Mouse (Mus musculus) embryo, embryonic 11 days (tissue): ENCODE results near the gene Tekt3.

Experiments
- DNase-seq: peaks from one replicate; pipeline ENCODE4 v3.0.0-alpha.2; 2015

The Tekt3 gene

DNA sequence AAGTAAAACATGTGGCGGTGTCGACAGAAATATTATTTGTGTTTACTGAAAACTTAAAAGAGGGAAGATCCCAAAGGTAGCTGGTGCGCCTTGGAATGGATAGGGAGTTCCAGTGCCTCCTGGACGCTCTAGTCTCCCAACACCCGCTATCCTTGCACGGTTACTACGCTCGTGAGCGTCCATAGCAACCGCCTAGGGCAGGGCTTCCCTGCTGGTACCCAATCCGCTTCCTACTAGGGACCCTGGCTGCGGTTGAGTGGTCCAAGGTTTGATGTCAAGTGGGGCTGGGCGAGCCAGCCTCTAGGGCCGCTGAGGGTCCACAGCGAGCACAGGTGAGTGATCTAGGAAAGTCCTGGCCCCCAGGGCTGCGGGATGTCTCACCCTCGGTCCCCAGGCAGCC is at the start of gene Tekt3:
Tekt3 (plus strand) TSS at position 209 of the 400 bp plus-strand sequence.
- peak; percentile 81 for DNase-seq

DNA sequence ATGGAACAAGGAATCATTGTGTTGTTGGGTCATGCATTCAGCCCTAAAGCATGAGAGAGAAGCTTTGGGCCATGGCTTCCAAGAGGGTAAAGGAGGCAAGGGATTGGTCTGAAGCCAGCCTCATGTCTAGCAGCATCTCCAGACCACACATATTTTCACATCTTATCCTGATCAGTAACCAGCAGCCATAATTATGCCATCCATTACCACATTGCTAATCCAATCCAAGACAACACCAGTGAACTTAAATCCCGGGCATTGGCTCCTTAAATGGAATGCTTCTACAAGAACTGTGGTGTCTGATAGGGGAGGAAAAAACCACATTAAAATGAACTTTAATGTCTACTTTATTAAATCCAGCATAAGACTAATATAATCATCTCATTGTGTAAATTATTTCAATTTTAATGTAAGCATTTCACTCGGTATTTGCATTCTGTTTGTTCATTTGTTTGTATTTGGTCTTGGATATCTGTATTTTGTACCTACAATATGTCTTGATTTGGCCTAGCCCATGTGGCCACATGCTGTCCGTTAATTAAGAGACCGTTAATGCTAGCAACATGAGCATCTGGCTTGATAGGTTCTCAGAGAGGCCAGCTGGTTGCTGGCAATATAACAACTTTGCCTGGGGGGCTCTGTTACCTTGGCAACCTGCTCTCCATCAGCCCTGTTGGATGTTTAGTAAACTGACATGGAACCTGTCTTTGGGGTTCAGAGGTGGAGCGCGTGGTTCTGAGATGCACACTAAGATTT is 43.9 kb upstream of the Tekt3 start:
- DNase-seq, result peak; percentile 28

DNA sequence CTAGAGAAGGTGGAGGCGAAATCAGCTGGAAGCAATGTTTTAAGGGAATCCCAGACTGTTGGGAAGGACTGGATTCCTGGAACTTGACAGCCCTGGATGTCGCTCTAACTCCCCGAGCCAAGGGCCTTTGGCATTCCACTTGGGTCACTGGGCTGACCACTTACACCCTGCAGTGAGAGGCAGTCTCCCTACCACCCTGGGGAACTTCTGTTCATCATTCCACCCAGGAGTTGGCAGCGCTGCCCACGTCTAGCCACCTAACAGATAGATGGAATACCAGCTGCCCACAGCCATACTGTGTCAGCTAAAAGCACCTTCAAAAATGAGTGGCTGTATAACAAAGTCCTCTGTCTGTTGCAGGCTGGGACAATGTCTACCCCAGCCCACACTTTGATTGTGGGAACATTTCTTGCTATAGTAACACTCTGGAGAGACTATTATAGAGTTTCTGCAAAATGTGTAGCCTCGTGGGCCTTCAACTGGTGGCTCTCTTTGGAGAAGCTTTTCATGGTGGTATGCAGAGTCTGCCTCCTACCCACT is 43.3 kb upstream of the Tekt3 start:
- DNase-seq, result no peak

DNA sequence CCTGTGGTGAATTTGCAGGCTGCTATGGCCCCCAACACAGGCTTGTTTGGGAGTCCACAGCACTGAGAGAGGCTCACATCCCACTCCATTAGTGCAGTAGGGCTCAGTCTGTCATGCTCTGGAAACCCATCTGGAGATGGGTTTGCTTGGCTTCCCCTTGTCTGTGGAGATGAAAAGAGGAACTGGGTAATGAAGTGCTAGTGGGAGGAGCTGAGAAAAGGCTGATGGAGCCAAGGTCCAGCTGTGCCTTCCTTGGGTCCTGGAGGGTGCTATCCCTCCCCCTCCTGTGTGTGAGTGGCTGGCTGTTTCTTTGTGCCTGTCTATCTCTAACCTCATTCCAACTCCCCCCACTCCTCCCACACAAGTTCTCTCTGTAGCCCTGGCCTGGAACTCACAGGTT is 40.8 kb upstream of the Tekt3 start:
- peak; percentile 24 for DNase-seq

DNA sequence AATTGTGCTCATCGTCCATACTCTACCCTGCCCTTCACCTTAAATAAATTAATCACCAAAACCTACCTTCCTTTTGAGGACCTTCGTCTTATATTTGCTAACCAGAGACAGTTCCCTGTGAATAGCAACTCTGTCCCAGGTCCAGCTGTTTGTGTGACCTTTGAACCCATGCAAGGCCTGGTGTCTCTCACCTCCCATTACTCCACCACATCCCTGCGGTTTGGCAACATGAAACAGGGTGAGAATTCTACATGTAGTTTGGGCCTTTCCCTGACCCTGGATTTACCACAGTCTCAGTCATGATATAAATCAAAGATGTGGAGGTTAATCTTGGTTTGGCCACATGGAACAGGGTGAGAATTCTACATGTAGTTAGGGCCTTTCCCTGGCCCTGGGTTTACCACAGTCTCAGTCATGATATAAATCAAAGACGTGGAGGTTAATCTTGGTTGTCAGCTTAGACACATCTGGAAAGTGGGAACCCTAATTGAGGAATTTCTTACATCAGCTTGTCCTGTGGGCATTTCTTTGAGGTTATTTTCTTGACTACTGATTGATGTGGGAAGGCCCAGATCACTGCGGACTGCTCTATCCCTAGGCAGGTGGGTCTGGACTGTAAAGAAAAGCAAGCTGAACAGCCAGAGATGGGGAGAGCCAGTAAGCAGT is 40.2 kb upstream of the Tekt3 start:
- peak; percentile 34 for DNase-seq

DNA sequence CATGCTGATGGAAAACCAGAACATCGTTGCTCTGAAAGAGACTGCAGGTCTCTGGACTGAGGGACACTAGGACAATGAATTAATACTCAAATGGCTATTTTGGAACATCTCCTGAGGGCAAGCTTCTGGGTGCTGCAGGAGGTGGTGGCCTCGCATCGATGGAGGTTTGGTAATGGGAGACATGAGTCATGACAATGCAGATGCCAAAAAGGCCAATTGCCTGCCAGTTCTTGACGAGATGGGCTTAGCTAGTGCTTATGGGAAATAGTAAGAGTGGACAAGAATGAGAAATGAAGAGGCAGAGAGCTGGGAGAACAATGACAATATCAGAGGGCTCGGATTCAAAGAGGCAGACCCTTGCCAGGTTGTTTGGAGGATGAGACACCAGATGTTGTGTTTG is 38.0 kb upstream of the Tekt3 start:
- no peak for DNase-seq

DNA sequence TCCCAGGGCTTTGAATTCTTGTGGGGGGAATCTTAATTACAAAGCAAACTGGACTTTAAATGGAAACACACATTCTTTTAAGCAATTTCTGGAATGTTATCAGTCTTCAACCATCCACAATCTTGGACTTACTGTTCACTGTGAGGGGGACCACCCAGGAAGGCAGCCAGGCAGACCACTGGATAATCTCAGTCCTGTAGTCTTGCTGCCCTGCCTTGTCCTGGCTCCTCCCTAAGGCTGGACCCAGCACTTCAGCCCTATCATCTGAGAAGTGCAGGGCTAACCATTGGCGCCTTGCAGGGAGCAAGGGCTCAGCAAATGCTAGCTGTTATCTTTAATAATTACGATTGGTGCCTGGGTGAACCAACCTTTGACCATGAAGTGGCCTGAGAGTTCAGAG is 37.3 kb upstream of the Tekt3 start:
- peak; percentile 34 for DNase-seq

DNA sequence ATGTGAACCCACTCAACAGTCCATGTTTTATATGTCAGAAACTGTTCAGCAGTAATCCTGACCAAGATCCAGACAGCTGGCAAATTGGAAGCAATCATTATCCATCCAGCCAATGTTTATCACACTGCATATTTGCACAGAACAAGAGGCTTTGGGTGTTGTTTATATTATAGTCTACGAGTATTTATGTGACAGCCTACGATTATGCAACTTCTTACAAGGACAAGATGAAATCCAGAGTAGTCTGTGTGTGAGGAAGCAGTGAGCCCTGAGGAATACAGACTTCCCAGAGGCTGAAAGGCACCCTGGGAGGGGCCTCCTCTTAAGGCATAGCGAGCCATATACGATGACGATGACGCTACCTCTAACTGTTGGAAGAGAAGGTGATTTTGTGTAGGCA is 36.0 kb upstream of the Tekt3 start:
- DNase-seq, result no peak

DNA sequence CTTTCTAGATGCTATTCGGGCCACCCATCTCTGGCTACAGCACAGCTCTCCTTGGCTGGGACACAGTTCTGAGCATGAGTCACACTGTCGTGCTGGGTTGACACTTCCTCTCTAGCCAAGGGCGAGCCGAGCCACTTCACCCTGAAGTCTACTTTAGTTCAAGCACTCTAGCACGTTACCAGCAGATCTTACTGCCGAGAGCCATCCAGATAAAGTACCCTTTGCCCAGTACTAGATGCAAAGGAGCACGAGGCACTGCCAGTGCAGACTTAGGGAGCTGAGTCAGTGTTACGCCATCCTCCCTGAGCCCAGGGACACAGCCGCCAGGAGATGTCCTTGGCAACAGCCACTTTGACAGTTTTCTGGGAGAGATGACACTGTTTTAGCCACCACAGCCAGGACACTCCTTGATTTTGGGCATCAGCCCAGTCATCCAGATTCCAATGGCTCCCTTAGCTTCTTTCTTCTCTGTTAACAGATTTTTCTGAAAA is 34.8 kb upstream of the Tekt3 start:
- DNase-seq, result no peak

DNA sequence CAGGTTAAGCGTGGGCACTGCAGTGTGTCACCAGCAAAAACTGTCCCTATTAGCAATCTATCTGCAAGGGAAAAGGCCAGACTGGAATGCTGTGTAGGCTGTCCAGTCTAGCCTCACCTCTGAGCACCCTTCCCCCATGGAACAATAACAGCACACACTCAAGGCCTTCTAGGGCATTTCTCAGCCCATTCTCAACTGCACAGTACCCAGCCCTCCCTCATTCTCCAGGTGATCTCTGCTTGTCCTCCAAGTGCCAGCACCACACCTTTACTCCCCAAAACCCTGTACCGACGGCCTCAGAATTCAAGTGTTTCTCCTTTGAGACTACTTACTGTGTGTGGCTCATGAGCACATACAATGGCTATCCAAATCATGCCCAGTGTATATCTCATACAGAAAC is 33.3 kb upstream of the Tekt3 start:
- no peak for DNase-seq

DNA sequence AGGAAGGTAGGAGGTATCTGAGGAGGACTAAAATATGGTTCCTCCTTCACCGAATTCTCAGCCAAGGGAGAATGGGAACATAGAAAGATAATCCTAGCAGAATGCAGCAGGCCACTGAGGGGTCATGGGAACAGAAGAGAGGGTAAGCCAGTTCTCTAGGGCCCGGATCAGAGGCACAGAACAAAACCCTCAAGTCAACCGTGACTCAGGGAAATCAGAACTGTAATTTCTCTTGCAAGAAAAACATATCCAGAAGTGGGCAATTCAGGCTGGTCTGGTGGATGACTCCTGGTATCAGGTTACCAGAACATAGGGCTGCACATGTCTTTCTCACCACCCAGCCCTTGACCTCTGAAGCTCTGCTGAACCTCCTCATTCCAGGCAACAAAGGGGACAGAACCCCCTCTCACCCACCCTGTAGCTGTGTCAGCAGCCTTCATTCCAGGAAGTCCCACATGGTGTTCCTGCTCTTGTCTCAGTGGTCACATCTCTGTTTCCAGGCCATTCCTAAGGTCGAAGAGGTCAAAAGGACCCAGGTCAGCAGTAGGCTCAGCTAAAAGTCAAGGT is 32.2 kb upstream of the Tekt3 start:
- DNase-seq, result peak; percentile 39

DNA sequence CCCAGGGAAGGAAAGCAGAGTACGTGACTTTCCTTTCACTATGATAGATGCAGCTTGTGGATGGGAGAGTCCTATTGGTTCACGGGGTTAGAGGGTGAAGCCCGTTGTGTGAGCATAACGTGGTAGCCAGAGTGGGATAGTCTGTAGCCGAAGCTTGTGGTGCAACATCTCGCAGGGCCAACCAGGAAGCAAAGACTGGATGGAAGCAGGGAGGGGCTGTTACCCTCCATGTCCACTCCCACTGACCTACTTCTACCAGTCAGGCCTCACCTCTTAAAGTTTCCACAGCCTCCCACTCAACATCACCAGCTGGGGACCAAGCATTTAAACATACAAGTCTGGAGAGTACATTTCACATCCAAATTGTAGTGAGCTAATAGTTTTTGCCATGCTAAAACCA is 31.7 kb upstream of the Tekt3 start:
- no peak for DNase-seq

DNA sequence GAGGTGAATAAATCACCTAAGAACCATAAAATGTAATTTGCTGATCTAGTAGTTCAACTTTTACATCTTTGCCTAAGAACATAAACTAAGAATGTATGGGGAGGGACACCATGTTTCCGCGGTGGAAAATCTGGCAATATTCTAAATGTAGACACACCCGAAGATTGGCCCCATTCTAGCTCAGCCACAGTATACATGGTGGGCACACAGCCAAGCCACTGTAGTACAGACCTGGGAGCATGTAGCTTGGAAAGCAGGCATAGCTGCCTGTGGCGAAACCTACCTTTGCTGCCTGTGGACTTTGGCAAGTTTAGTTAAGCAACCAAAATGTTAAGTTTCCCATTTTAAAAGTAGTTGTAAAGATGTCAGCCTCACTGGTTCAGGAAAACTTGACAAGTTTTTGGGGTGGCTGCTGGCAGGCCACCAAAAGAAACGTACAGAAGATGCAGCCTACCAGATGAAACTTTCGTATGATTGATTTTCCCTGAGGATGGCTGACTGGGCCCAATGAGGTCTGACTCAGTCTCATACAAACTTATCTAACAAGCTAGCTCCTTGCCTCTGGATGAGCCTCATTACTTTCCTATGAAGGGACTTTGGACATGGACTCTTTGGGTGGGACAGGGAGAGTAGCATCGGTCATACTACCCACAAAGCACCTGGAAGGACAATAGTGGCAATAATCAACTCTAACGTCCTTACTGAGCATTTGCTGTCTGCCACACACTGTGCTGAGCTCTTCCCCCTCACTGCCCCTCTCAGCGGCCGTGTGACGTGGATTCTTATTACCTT is 25.8 kb upstream of the Tekt3 start:
- DNase-seq, result no peak

DNA sequence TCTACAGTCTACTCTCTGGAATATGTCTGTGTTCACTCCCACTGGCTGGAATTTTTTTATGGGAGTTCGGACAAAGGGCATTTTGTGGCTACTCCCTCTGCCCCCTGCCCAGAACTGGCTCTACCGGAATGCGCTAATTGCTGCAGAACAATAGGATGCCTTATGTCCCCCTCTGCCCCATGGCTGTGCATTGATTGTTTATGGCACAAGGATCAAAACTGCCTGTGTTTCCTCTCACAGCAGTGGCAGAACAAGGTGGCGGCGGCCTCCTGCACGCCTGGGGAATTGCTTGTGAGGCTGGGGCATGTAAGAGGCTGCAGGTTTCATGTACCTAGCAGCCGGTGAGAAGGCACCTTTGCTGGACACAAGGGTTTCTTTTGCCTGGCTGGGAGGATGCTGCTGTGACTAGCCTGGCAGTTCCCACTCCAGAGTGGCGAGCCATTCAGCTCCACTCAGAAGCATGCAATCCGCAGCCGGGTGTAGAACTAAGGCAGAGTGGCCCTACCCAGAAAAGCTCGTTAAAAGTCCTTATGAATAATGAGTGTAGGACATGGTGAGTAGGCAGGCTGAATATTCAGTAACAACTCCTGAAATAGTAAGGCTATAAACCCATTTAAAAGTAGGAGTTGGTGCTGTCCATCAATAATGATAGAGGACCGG is 21.3 kb upstream of the Tekt3 start:
- DNase-seq, result peak; percentile 42

DNA sequence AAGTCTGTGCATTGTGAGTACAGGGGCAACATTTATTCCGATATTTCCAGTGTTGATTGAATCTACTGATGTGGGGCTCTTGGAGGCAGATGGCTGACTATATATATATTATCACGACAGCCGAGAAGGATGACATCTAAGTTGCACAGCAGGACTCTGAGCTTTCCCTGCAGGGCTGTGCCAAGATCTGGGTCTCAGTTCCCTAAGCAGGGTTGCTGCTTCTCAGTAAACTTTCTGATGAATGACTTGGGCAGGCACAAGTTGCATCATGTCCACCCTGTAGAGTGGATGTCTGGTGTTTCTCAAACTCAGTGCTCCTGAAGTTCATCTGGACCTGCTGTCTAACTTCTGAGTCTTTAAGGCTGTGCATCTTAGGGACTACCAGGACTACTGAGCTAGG is 15.7 kb upstream of the Tekt3 start:
- DNase-seq, result no peak

DNA sequence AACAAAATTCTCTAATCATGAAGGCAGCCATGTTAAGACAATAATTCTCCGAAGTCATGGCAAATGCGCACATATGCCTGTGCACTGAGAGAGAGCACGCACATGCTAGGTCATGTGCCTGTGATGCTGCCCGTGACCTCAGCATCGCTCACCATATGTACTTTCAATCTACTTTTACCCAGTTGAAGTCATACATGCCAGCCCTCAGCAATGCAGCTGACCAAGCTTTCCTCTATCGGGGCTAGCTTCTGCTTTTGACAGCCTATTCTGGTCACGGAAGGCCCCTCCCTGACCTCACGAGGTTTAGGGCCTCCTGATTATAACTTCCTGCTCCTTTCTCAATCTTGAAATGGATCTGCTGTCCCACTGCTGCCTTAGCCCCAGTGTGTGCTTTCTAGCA is 15.1 kb upstream of the Tekt3 start:
- DNase-seq, result no peak

DNA sequence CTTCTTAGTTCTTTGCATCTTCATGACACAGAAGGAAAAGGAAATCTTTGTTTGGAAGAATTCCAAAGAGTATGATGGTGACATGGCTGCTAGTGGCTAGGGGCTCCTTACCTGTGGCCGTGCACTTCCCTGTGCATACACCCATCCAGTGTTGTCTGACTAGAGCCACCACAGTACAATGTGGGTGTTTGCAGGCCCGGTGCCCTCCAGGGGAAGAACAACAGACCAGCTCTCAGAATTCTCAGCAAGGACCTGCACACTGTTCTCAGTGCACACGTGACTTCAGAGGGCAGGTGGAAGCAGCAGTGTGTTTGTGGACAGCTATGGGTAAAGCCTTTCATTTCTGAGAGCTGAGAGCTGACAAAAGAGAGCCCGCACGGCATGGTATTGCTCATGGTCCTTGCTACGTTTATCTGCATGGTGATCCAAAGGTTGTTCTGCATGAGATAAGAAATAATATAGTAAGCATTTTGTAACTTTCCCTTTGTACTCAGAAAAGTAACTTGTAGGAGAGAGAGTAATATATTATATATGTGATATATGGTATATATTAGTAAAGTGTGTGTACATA is 11.0 kb upstream of the Tekt3 start:
- no peak for DNase-seq

DNA sequence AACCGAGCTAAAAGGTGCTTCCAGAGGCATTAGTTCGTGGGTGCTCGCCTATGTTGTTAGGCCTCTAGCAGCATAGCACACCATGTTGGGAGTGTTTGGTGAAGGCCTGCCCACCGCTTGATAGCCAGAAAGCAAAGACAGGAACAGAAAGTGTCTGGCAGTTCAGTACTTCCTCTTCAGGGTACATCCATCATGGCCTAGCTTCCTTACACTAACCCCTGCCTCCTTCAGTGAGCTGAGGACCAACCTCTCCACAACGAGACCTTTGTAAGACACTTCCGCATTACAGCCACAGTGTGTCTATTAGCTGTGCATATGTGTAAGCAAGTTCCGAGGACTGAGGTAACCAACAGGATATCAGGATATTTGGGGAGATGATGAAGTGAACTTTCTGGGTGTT is 10.4 kb upstream of the Tekt3 start:
- DNase-seq, result no peak

DNA sequence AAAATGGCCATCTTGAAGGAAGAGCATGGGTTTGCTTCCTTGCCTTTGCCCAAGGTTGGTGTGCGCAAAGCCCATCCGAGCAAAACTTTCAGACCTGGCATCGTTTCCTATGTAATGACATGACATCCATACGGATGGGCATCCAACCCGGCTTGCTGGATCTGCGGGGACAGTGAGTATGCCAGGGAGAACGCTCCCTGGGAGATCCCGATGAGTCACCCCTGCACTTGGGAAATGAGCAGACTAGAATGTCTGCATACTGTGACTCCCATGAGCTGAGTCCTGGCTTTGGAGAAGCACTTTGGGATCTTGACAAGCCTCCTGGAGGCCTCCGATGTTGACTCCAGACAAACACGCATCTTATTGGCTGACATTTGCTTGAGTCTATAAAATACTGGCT is 9.5 kb upstream of the Tekt3 start:
- DNase-seq, result no peak

DNA sequence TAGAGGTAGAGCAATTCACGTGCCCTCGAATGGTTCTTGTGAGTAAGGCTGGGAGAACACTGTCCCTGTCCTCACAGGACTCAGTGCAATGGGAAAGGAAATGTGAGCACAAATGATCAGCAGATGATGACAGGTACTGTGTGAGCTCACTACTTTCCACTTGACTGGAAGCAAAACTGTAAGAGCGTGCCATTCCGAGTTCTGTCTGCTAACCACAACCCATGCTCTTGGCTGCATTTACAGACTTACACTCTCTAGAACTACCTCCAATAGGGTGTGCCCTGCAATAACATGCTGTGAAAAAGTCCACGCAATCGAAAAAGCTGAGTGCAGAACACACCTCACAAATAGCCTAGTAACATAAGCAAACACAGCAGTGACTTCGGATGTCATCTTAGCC is 5.9 kb upstream of the Tekt3 start:
- no peak for DNase-seq

DNA sequence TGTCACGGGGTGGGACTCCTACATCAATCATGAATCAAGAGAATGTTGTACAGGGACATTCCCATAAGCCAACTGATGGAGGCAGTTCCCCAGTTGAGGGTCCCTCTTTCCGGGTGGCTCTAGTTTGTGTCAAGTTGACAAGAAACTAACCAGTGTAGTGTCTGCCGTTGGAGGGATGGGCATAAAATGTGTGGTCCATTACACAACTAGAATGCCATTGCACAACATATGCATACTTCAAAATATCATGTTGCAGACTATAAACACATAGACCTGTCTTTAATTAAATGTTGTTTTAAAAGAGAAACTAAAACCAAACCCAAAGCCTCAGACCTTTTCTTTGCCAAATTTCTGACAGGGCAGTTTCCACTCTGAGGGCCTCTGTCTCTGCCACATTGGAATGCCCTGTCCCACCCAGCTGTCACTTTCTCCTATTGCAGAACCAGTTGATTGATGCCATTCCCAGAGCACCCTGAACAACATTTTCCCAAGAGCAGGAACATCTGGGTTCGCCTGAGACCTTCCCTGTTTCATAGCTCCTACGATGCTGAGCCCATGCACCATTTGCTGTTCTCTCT is 3.0 kb upstream of the Tekt3 start:
- no peak for DNase-seq

DNA sequence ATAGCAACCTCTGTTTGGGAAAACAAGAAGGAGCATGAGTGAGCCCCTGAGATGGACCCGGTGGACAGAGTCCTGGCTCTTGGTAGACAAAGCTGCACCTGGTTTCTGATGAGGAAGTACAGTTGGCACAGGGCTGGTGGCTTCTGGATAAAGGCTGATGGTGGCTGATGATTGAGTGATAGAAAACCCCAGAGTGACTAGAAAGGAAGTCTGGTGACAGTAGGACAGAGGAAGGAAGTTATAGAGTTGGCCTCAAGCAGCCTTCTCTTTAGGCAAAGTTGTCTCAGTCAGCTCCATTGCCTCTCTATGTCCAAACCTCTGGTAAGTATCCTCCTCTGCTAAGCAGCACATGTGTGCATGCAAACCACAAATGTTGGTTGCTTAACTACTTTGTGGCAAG is 1.5 kb upstream of the Tekt3 start:
- DNase-seq, result no peak
